Mouse (Mus musculus) neural tube, embryonic 10.5 days (tissue): ENCODE data around the gene Fuca1.
"Not testable (repeated sequence)": the region's sequence is repeated elsewhere in the genome, so short reads cannot be mapped to it uniquely, and the experiment has no call there.

ENCODE experiments used
- DNase-seq: peaks from one replicate; pipeline ENCODE4 v3.0.0-alpha.2; 2017; ENCODE audit warnings: low spot score; ENCODE audit errors: extremely low spot score

The Fuca1 gene

DNA sequence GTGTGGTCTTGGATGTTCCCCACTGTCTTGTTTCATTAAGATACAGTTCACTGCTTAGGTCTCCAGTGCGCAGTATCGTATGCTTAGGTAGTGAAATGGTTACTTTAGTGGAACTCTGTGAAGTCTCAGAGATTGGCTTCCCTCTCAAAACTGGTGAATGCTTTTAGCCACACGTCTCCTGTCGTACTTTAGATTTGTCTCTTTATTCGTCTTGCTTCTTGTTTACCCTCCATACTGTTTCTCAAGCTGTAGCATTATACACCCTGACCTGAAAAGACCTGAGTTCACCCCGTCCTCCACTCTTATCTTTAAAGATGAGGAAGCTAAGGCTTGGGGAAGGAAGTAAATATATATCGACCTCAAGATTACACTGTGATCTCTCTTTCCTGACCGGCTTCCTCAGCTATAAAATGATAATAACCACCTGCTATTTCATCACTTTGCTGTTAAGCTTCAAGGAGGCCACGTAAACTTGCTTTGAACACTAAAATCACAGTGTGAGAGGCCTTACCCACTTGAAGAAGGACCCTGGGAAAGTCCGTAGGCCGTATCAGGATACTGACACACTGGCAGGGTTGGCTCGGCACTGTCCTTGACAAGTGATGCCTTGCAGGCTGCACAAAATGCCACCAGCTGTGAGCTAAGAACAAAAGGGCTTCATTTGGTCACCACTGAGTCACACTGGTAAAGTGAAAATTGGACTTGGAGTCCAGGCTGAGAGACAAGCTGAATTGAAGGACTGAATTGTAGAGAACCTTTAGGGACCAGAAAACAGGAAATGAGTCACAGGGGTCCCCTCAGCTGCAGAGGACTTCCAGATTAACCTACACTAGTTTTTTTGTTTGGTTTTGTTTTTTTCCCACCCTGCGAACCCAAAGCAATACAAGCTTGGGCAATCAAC, 52.6 kb downstream of the Fuca1 start:
- DNase-seq: no peak

DNA sequence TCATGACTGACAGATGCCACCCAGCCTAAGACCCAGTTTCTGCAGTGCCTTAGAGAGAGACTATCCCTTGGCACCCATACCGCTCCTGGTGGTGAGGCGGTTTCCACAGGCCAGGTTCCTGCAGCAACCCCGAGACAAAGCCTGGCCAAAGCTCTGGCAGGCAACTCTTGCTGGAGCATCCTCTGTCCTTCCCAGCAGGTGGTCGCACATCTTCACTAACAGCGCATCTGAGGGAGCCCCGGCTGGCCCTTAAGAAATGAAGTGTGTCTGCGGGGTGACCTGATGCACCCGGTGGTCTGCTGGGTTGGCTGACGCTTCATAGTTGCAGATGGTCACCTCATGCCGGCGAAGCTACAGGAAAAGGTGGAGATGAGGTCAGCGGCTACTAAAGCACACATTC, 55.6 kb downstream of the Fuca1 start:
- no peak for DNase-seq

DNA sequence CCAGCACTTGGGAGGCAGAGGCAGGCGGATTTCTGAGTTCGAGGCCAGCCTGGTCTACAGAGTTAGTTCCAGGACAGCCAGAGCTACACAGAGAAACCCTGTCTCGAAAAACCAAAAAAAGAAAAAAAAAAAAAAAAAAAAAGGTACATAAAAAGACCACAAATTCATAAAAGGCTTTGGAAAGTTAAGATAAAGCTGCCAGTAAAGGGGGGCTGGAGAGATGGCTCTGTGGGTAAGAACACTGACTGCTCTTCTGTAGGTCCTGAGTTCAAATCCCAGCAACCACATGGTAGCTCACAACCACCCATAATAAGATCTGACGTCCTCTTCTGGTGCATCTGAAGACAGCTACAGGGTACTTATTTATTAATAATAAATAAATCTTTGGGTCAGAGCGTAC, 59.7 kb downstream of the Fuca1 start:
- DNase-seq: not testable (repeated sequence)

DNA sequence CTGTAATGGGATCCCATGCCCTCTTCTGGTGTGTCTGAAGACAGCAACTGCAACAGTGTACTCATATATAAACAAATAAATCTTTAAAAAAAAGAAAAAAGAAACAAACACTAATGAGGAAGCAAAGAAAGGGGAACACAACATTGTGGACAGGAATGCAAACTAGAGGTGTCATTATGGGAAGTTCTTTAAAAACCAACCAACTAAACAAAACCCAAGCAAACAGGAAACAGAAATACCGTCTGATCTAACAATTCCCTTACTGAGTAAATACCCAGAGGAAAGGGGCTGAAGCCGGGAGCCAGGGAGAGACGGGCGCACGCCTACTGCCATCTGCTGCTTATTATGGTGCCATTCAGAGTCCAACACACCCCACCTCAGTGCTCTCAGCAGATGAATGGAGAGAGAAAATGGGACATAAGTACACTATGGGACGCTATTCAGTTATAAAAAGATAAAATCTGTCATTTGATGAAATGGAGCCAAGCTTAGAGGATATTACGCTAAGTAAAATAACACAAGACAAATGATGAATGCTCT, 61.1 kb downstream of the Fuca1 start:
- DNase-seq: no peak

DNA sequence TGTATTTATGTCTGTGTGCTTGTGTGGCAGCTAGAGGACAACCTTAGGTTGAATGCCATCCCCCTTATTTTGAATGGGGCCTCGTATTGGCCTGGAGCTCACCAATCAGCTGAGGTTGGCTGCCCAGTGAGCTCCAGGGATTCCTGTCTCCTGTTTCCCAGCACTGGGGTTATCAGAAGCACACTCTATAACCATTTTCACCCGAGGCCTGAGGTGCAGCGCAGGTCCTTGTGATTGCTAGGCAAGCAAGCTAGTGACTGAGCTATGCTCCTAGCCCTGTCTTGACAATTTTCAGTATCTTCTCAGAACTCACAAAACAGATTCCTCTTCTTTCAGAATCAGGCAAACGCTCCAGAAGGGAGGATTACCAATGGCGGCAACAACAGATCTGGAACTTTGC, 64.0 kb downstream of the Fuca1 start:
- no peak for DNase-seq

DNA sequence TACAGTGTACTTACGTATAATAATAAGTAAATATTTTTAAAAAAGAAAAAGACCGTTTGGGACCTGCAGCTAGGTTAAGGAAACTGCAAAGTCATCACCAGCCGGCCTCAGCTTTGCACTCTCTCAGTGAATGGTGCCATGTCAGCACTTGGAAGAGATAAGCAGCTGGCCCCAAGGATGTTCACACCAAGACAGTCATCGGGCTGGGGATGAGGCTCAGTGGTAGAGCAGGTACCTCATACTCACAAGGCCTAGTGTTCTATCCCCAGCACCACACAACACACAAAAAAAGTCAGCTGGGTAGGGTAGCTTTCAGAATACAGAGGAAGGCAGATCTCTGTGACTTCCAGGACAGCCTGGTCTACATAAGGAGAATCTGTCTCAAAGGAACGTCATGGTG, 64.7 kb downstream of the Fuca1 start:
- DNase-seq: no peak

DNA sequence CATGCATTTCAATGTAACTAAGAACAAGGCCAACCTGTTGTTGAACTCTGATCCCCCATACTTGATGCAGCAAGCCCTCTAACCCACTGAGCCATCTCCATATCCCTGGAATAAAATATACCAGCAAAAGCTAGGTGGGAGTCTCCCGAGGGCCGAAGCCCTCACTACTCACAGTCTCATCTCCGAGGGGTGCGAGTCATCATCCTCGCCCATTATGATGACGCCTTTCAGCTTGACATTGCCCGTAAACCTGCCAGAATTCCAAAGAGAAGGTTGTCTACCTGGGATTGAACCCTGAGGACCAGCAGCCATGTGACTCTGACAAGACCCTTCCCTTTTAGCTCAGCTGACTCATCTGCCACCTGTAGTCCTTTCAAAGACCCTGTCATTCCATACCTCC, 65.2 kb downstream of the Fuca1 start:
- DNase-seq: no peak

DNA sequence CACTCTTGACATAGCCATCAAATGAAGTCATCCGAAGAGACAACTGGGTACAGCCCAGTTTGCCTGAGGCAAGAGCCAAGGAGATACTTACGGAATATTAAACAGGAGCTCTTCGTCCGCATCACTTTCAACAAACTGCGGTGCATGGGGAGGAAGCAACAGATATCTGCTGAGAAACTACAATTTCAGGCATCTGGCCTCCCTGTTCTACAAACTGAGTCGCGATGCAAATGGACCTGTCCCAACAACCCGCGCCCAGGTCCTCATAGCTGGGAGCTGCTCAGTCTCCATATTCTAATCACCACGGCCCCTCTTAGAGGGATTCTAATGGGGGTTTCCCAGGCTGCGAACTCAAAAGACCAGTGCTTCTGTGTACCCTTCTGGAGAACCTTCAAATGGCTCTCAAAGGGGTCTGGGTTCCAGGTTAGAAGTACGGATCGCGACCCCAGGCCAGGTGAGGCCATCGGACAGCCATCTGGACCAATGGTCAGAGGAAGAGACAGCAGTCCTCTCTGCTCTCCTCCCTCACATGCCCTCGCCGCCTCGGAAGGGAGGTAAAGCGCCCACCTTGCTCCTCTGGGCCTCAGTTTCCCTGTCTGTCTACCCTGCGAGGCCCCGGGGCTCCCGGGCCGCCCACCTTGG, 65.9 kb downstream of the Fuca1 start:
- DNase-seq: no peak

DNA sequence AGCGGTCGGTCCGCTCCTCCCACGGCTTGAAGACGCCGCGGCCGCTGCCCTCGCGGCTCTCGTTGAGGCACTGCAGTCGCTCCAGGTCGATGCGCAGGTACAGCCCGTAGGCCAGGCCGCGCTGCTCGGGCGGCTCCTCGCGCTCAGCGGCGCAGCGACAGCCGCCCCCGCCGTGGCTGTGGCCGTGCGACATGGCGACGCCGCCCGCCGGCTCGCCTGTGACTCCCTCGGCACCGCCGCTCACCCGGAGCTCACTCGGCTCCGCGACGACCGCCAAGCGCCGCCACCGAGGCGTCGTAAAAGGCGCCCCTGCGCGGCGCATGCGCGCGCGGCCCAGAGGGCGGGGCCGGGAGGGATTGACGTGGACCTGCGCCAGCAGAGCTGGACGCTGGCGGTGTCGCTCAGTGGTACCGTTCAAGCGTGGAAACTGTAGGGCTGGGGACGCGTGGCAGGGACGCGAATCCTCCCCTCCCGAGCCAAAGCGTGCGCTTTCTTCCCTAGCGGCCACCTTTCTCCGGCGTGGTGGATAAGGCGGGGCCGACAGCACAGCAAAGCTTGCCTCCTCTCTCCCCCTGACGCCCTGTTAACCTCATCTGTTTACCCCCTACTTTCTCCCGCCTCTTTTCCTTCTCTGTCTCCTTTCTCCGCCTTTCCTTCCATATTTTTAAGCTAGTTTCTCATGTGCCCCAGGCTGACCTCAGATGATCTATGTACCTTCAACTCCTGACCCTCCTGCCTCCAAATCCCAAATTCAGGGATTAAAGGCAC, 66.6 kb downstream of the Fuca1 start, which contains the start of gene Pithd1:
Gene Pithd1, minus strand, starts transcription at position 322 of the 768 bp plus-strand sequence.
- DNase-seq: peak; percentile 93

DNA sequence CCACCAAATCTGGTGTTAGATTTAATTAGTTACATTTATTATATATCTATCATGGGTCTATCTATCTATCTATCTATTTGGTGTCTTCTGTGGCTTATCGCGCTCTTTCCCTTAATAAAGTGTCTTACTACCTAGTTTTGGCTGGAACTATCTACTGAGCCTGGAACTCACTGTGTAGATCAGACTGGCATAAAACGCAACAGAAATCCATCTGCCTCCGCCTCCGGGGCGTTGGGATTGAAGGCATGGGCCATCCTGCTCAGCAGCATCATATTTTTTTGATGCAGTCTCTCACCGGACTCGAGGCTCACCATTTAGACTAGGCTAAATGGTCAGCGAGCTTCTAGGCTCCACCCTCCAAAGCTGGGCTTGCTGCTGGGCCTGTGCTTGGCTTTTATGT, 67.2 kb downstream of the Fuca1 start:
- DNase-seq: no peak
